Mouse (Mus musculus): ENCODE data around the gene Fam207a. TPM values are rescaled to one million over a fixed set of nuclear protein-coding genes. Genes with fewer than 3 reads are reported as not detected.
A peak's percentile ranks its signal among the peaks of the same experiment; 100 is the strongest.

Gene Fam207a
- polyA plus RNA-seq, 1 experiment from 2014 or later: 32.7 TPM

DNA sequence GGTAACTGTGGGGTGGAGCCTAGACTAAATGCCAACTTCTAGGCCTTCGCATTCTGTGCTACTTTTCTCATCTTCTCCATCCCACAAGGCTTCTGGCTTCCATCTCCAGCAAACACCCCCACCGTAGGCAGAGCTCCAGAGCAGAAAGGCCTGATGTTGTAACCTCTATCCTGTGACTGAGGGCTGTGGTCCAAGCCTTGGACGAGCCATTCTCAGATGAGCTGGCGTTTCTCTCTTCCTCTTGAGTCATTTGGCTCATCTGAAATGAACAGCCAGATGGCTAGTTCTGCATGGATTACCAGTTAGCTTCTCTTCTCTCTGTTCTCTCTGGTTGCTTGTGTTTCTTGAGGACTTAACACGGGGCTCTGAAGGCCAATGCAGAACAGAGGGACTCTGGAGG, 29.3 kb upstream of the Fam207a start:
- no peak for ATAC-seq
- H3K9me3 ChIP-seq (replicated peaks): no peaks in the 10 kb centered on the region
- no peaks in the 10 kb centered on the region for H3K27me3 ChIP-seq (replicated peaks)
- H3K27ac ChIP-seq: no peak overlapping the region
- H3K4me3 ChIP-seq: no peak overlapping the region
- peaks cover 11% of the 10 kb centered on the region; the same call in 1 of the 2 replicates for H3K36me3 ChIP-seq
- no peak overlapping the region for H3K4me2 ChIP-seq
- no peak overlapping the region for H3K9ac ChIP-seq
- 62% methylated on average over 5 of the region's 5 CpGs for WGBS (ENCODE audit: insufficient replicate concordance)
- no peaks in the 10 kb centered on the region for H3K4me1 ChIP-seq

GRCm38 (mm10) chr10:77543226-77543625, 27.6 kb upstream of the Fam207a start:
- no peak for ATAC-seq
- Histone ChIP-seq H3K4me1 (no peaks in the 10 kb centered on the region), H3K9me3 (replicated peaks) (no peaks in the 10 kb centered on the region), H3K36me3 (peaks cover 6% of the 10 kb centered on the region; the same call in 1 of the 2 replicates), H3K27ac (no peak overlapping the region), H3K4me2 (no peak overlapping the region), H3K27me3 (replicated peaks) (no peaks in the 10 kb centered on the region), H3K9ac (no peak overlapping the region), H3K4me3 (no peak overlapping the region)
- WGBS (ENCODE audit: insufficient replicate concordance): 38% methylated on average over 7 of the region's 7 CpGs

GRCm38 (mm10) chr10:77541864-77542666, 26.5 kb upstream of the Fam207a start:
- no peak overlapping the region for H3K27ac ChIP-seq
- no peaks in the 10 kb centered on the region for H3K27me3 ChIP-seq (replicated peaks)
- no peak for ATAC-seq
- 69% methylated on average over 10 of the region's 10 CpGs for WGBS (ENCODE audit: insufficient replicate concordance)
- H3K4me2 ChIP-seq: no peak overlapping the region
- no peak overlapping the region for H3K9ac ChIP-seq
- peaks cover 4% of the 10 kb centered on the region; the same call in 1 of the 2 replicates for H3K36me3 ChIP-seq
- no peak overlapping the region for H3K4me3 ChIP-seq
- H3K9me3 ChIP-seq (replicated peaks): no peaks in the 10 kb centered on the region
- no peaks in the 10 kb centered on the region for H3K4me1 ChIP-seq

GRCm38 (mm10) chr10:77540576-77541102, 25.1 kb upstream of the Fam207a start:
- 47% methylated on average over 4 of the region's 4 CpGs for WGBS (ENCODE audit: insufficient replicate concordance)
- H3K27ac ChIP-seq: no peak overlapping the region
- H3K36me3 ChIP-seq: no peaks in the 10 kb centered on the region
- no peak for ATAC-seq
- no peaks in the 10 kb centered on the region for H3K9me3 ChIP-seq (replicated peaks)
- no peak overlapping the region for H3K9ac ChIP-seq
- H3K4me1 ChIP-seq: 0 out of 2 replicates have a peak, but pooled peaks cover 6% of the 10 kb centered on the region
- no peaks in the 10 kb centered on the region for H3K27me3 ChIP-seq (replicated peaks)
- no peak overlapping the region for H3K4me3 ChIP-seq
- H3K4me2 ChIP-seq: no peak overlapping the region

GRCm38 (mm10) chr10:77539320-77539945, 23.8 kb upstream of the Fam207a start:
- WGBS (ENCODE audit: insufficient replicate concordance): 73% methylated on average over 7 of the region's 7 CpGs
- Histone ChIP-seq H3K27me3 (replicated peaks) (no peaks in the 10 kb centered on the region), H3K36me3 (no peaks in the 10 kb centered on the region), H3K9ac (no peak overlapping the region), H3K9me3 (replicated peaks) (no peaks in the 10 kb centered on the region), H3K4me3 (no peak overlapping the region), H3K4me2 (no peak overlapping the region), H3K4me1 (0 out of 2 replicates have a peak, but pooled peaks cover 6% of the 10 kb centered on the region), H3K27ac (no peak overlapping the region)
- no peak for ATAC-seq

GRCm38 (mm10) chr10:77537215-77538209, 21.9 kb upstream of the Fam207a start:
- no peak for ATAC-seq
- H3K27ac ChIP-seq: no peak overlapping the region
- 63% methylated on average over 11 of the region's 11 CpGs for WGBS (ENCODE audit: insufficient replicate concordance)

GRCm38 (mm10) chr10:77536727-77537126, 21.1 kb upstream of the Fam207a start:
- ATAC-seq: no peak
- H3K4me3 ChIP-seq: no peak overlapping the region
- H3K4me2 ChIP-seq: no peak overlapping the region
- peak overlapping the region; percentile 54; the same call in 1 of the 2 replicates for H3K27ac ChIP-seq
- H3K36me3 ChIP-seq: no peaks in the 10 kb centered on the region
- no peaks in the 10 kb centered on the region for H3K27me3 ChIP-seq (replicated peaks)
- H3K9ac ChIP-seq: no peak overlapping the region
- H3K9me3 ChIP-seq (replicated peaks): no peaks in the 10 kb centered on the region
- peaks cover 27% of the 10 kb centered on the region for H3K4me1 ChIP-seq
- WGBS (ENCODE audit: insufficient replicate concordance): 37% methylated on average over 8 of the region's 8 CpGs

More at GRCm38 (mm10) chr10:77537215-77538209, 21.9 kb upstream of the Fam207a start:
- H3K4me3 ChIP-seq: no peak overlapping the region
- no peak overlapping the region for H3K9ac ChIP-seq
- H3K27me3 ChIP-seq (replicated peaks): no peaks in the 10 kb centered on the region
- peaks cover 20% of the 10 kb centered on the region for H3K4me1 ChIP-seq
- no peaks in the 10 kb centered on the region for H3K36me3 ChIP-seq
- no peak overlapping the region for H3K4me2 ChIP-seq
- H3K9me3 ChIP-seq (replicated peaks): no peaks in the 10 kb centered on the region

GRCm38 (mm10) chr10:77532020-77532413, 16.4 kb upstream of the Fam207a start:
- Histone ChIP-seq H3K9ac (no peak overlapping the region), H3K36me3 (no peaks in the 10 kb centered on the region), H3K27me3 (replicated peaks) (no peaks in the 10 kb centered on the region), H3K4me2 (peak overlapping the region; percentile 58), H3K4me1 (peaks cover 62% of the 10 kb centered on the region), H3K27ac (peak overlapping the region; percentile 68), H3K9me3 (replicated peaks) (no peaks in the 10 kb centered on the region), H3K4me3 (0 out of 2 replicates have a peak overlapping the region, but pooled peaks have one; percentile 6)
- ATAC-seq: peak; percentile 62
- WGBS (ENCODE audit: insufficient replicate concordance): 17% methylated on average over 1 of the region's 1 CpGs

GRCm38 (mm10) chr10:77531026-77532019, 15.7 kb upstream of the Fam207a start:
- 28% methylated on average over 6 of the region's 6 CpGs for WGBS (ENCODE audit: insufficient replicate concordance)
- H3K4me1 ChIP-seq: peaks cover 57% of the 10 kb centered on the region
- H3K4me2 ChIP-seq: peak overlapping the region; percentile 58
- no peak overlapping the region for H3K9ac ChIP-seq
- peak; percentile 57 for ATAC-seq
- H3K36me3 ChIP-seq: no peaks in the 10 kb centered on the region
- no peaks in the 10 kb centered on the region for H3K9me3 ChIP-seq (replicated peaks)
- no peaks in the 10 kb centered on the region for H3K27me3 ChIP-seq (replicated peaks)
- peak overlapping the region; percentile 39 for H3K4me3 ChIP-seq
- peak overlapping the region; percentile 68 for H3K27ac ChIP-seq

DNA sequence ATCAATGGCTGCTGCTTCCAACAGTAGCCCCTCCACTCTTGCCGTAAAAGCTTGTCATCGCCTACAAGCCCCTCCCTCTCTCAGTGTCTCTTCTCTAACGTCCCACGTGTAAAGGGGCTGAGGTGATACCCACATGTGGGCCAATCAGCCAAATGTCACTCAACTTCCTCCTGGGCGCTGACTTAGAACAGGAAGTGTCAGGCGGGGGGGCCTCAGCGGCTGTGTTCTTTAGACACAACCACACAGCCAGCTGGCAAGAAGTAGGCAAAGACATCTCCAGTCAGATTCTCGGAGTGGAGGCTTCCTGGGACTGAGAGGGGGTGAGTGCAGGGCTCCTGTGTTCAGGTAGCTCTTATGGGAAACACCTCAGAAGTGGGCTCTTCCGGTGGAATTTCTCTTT, 14.6 kb upstream of the Fam207a start, which contains the start of gene Itgb2:
TSS of gene Itgb2 (plus strand) at position 113 of the 400 bp plus-strand sequence.
- no peaks in the 10 kb centered on the region for H3K27me3 ChIP-seq (replicated peaks)
- WGBS (ENCODE audit: insufficient replicate concordance): 14% methylated on average over 9 of the region's 9 CpGs
- H3K36me3 ChIP-seq: no peaks in the 10 kb centered on the region
- H3K9me3 ChIP-seq (replicated peaks): no peaks in the 10 kb centered on the region
- H3K9ac ChIP-seq: peak within 1 kb of the TSS; percentile 39; the same call in 1 of the 2 replicates
- peak within 1 kb of the TSS; percentile 58 for H3K4me2 ChIP-seq
- peak within 1 kb of the TSS; percentile 39 for H3K4me3 ChIP-seq
- H3K27ac ChIP-seq: peak within 1 kb of the TSS; percentile 68
- no peak for ATAC-seq
- H3K4me1 ChIP-seq: peaks cover 57% of the 10 kb centered on the region
